Mouse (Mus musculus): ENCODE data around the gene Notch1.

- no peak for TF ChIP-seq CTCF (IDR thresholded peaks at IDR 0.05; ENCODE audit: extremely low read depth, insufficient read depth, low read length)
- TF ChIP-seq POLR2A (IDR thresholded peaks at IDR 0.05; ENCODE audit: extremely low read depth, insufficient read depth, low read length) = no peak
These were observed 40.7 kb downstream of the Notch1 start for GRCm38 (mm10) chr2:26475505-26476430.

All from cortical plate, adult 2 months (tissue).